Mouse (Mus musculus) cerebellum, adult 2 months (tissue): Measurements from ENCODE around the gene Slc41a3. TPM values are rescaled to one million over a fixed set of nuclear protein-coding genes. Genes with fewer than 3 reads are reported as not detected.

Experiments
- DNase-seq, 2 experiments: peaks; one replicate each; pipeline ENCODE4 v3.0.0; 2021
- H3K27ac ChIP-seq: fragments of 200-500 bp; 2 replicates; pipeline ENCODE4 v1.5.1; 2012; ENCODE audit warnings: low read length, control low read depth, inconsistent platforms; ENCODE audit not compliant: insufficient read depth
- H3K27me3 ChIP-seq: fragments of 200-500 bp; 2 replicates; pipeline ENCODE4 v1.6.1; 2012; ENCODE audit warnings: inconsistent platforms, mild to moderate bottlenecking, low read length, moderate library complexity; ENCODE audit not compliant: control insufficient read depth, insufficient read depth
- H3K4me1 ChIP-seq: fragments of 200-500 bp; 2 replicates; pipeline ENCODE4 v1.6.1; 2011; ENCODE audit warnings: low read length; ENCODE audit not compliant: control insufficient read depth, insufficient read depth
- H3K4me3 ChIP-seq: fragments of 200-500 bp; replicated peaks from 2 replicates; pipeline ENCODE3; 2011; ENCODE audit warnings: mild to moderate bottlenecking, low read depth, low read length, control low read depth; ENCODE audit not compliant: insufficient read depth
- CTCF ChIP-seq: fragments of 200-500 bp; IDR thresholded peaks from 2 replicates; pipeline ENCODE4 v1.5.1; 2011; ENCODE audit warnings: low read depth, mild to moderate bottlenecking, control low read depth, low read length, moderate library complexity, borderline replicate concordance; ENCODE audit not compliant: insufficient read depth
- POLR2A ChIP-seq: fragments of 200-500 bp; IDR thresholded peaks from 2 replicates; pipeline ENCODE4 v1.6.1; 2011; ENCODE audit warnings: low read length, control low read depth, borderline replicate concordance; ENCODE audit not compliant: insufficient read depth
- WGBS: fragments of 180-500 bp; shearing (Covaris S2); methylation state at CpG from one replicate; pipeline ENCODE4 v1.1.7; 2018; 5-methylcytosine and 5-hydroxymethylcytosine counted together
- polyA plus RNA-seq: library from polyadenylated mRNA; depleted of rRNA; stranded (reverse); fragments of >200 nt; gene quantifications from 2 replicates; pipeline ENCODE4 v1.2.3, GENCODE M21; 2012; rRNA removed

Slc41a3 gene
- 32.8 and 36.1 TPM in 2 replicates for polyA plus RNA-seq

- WGBS = 3% methylated on average over 49 of the region's 49 CpGs
- no peaks in the 10 kb centered on the region for H3K27me3 ChIP-seq
- H3K4me3 ChIP-seq = peak within 1 kb of the TSS; percentile 87
- no peak within 1 kb of the TSS for H3K27ac ChIP-seq
- no peaks in the 10 kb centered on the region for H3K4me1 ChIP-seq
- TF ChIP-seq POLR2A (no peak), CTCF (no peak)
- DNase-seq = peak; percentile 90 to 92
Observed at GRCm38 (mm10) chr6:90604533-90605297, at the start of gene Slc41a3. Gene Slc41a3 (plus strand): TSS chr6:90604725.

DNA sequence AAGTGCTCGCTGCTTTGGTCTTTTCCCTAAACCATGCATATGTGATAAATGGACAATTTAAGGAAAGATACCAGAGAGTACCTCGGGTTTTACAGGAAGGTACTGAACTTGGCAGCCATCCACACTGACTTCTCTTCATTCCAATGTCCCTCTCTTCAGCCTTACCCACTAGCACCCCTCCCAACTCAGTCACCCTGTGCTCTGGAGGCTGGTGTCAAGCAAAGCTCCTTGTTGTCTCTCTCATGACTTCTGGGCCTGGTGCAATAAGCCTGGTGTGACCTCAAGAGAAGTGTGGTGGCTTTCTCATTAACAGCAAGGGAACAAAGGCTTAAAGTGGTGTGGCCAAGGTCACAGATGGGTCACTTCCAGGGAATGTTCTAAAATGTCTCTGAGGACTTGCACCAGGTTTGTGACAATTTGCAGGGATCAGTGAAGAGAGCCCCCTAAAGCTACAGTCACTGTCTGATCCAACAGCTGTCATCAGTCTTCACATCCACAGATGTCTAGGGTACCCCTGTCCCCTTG lies 47.9 kb upstream of the Slc41a3 start:
- Histone ChIP-seq H3K4me1 (no peaks in the 10 kb centered on the region), H3K4me3 (no peak overlapping the region), H3K27ac (no peak overlapping the region), H3K27me3 (no peaks in the 10 kb centered on the region)
- 63% methylated on average over 2 of the region's 2 CpGs for WGBS
- TF ChIP-seq POLR2A (no peak), CTCF (no peak)
- DNase-seq = no peak

DNA sequence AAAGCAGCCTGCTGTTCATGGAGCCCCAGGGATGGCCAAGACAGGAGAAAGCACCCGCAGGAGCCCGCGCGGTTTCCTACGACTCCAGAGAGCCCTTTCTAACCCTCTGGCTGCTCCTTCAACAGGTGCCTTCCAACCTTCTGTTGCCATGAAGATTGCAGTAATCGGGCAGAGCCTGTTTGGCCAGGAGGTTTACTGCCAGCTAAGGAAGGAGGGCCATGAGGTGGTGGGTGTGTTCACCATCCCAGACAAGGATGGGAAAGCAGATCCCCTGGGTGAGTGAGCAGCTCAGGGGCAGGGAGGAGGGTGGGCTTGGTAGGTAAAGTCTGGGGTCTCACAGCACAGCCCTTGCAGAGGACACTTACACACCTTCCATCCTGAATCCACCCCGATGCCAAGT lies 47.4 kb upstream of the Slc41a3 start:
- no peak for DNase-seq
- TF ChIP-seq POLR2A (no peak), CTCF (no peak)
- WGBS = 82% methylated on average over 7 of the region's 7 CpGs
- Histone ChIP-seq H3K4me1 (no peaks in the 10 kb centered on the region), H3K27ac (no peak overlapping the region), H3K27me3 (no peaks in the 10 kb centered on the region), H3K4me3 (no peak overlapping the region)

DNA sequence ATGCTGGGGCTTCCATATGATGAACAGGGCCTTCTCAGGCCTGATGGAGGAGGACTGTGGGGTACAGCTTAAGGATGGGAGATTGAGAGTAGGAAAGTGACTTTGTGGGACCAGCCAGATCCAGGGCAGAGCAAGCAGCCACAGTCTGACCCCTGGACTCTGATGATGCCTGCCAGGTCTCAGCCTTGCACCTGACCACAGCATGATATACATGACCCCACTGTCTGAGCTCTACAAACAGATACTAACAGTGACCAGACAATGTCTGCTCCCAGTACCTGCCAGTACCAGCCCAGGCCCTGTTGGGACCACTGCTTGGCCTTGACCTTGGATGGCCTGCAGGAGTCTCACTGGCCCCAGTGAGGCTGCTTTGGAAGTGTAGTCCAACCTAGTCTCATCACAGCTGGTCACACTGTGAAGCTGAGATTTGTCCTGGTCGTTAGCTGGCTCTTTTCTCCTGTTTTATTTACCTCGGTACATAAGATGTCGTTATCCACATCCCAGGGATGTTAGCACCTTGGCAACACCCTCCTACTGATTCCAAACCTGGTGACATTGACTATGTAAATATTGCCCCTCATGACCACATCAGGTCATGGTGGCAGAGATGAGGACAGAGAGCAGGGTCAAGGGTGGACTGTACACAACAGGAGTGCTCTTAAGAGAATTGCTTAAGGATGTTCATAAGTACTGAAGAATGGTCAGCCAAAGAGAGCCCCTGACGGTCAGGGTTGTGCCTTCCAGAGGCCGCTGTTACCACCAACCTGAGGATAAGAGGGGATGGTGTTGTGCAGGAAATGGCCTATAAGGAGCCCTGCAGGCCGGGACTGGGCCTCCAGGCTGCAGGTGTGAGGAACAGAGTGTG lies 46.5 kb upstream of the Slc41a3 start:
- WGBS = 82% methylated on average over 6 of the region's 6 CpGs
- no peaks in the 10 kb centered on the region for H3K4me1 ChIP-seq
- no peak overlapping the region for H3K27ac ChIP-seq
- no peaks in the 10 kb centered on the region for H3K27me3 ChIP-seq
- no peak for DNase-seq
- TF ChIP-seq CTCF = no peak
- no peak for TF ChIP-seq POLR2A
- H3K4me3 ChIP-seq = no peak overlapping the region

- WGBS = 92% methylated on average over 3 of the region's 3 CpGs
- Histone ChIP-seq H3K4me3 (no peak overlapping the region), H3K27ac (no peak overlapping the region), H3K27me3 (no peaks in the 10 kb centered on the region), H3K4me1 (no peaks in the 10 kb centered on the region)
- no peak for DNase-seq
- TF ChIP-seq POLR2A = no peak
- no peak for TF ChIP-seq CTCF
Observed at GRCm38 (mm10) chr6:90560390-90561058, 44.0 kb upstream of the Slc41a3 start.

GRCm38 (mm10) chr6:90561234-90561781 lies 43.2 kb upstream of the Slc41a3 start:
- no peaks in the 10 kb centered on the region for H3K4me1 ChIP-seq
- 26% methylated on average over 2 of the region's 2 CpGs for WGBS

DNA sequence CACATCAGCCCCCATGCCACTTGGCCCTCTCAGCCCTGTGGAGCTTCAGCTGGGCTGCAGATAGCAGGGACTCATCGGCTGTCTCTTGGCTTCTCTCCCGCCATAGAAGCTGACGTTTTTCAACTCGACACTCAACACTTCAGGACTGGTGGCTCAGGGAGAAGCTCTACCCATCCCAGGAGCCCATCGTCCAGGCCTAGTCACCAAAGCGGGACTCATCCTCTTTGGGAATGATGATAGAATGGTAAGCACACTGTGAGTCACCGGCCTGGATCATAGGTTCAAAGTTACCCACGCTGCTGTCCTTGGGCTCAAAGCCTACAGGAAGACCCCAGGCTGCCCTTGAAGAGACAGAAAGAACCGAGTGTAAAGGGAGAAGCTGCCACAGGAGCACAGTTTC lies 40.3 kb upstream of the Slc41a3 start:
- no peaks in the 10 kb centered on the region for H3K4me1 ChIP-seq
- TF ChIP-seq CTCF = no peak
- no peak for TF ChIP-seq POLR2A
- DNase-seq = no peak
- H3K27ac ChIP-seq = no peak overlapping the region
- H3K4me3 ChIP-seq = no peak overlapping the region
- H3K27me3 ChIP-seq = no peaks in the 10 kb centered on the region
- WGBS = 78% methylated on average over 9 of the region's 9 CpGs

More at GRCm38 (mm10) chr6:90561234-90561781, 43.2 kb upstream of the Slc41a3 start:
- Histone ChIP-seq H3K27me3 (no peaks in the 10 kb centered on the region), H3K27ac (no peak overlapping the region), H3K4me3 (no peak overlapping the region)
- TF ChIP-seq POLR2A = no peak
- TF ChIP-seq CTCF = no peak
- DNase-seq = no peak
